Mouse (Mus musculus) adrenal gland, postnatal 0 days (tissue): ENCODE data around the gene AU041133. TPM values are rescaled to one million over a fixed set of nuclear protein-coding genes. Genes with fewer than 3 reads are reported as not detected.

Experiments
- polyA plus RNA-seq: library from polyadenylated mRNA; unstranded; fragments of >200 nt; fragmentation: Nextera tagmentation; extraction: Ambion mirVana; gene quantifications from 2 replicates; pipeline ENCODE4 v1.2.1, GENCODE M21; 2015

Gene AU041133
- 5.8 and 10.9 TPM in 2 replicates for polyA plus RNA-seq

DNA sequence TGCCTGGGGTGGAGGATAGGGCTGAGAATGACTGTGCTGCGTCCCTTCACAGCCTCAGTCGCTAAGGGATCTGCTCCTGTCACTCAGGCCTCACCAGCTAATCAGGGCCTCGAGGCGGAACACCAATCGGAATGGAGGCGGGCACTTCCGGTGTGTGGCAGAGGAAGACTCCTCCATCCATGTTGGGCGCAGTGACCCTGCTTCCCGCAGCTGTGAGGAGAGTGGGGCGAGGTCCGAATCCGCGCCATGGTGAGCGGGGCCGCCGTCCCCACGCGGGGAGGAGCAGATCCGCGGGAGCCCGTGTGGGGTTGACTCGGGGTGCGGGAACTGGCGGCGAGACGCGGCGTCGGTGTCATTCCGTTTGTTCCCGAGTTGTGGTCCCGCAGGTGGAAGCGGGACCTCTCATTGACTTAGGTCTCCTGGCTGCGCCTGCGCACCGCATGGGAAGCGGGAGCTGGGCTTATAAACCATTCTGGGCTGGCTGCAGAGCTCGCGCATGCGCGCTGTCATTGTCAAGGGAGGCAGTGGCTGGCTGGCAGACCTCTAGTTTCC lies at the start of gene AU041133:
Gene AU041133 (plus strand): TSS at position 164 of the 552 bp plus-strand sequence.

DNA sequence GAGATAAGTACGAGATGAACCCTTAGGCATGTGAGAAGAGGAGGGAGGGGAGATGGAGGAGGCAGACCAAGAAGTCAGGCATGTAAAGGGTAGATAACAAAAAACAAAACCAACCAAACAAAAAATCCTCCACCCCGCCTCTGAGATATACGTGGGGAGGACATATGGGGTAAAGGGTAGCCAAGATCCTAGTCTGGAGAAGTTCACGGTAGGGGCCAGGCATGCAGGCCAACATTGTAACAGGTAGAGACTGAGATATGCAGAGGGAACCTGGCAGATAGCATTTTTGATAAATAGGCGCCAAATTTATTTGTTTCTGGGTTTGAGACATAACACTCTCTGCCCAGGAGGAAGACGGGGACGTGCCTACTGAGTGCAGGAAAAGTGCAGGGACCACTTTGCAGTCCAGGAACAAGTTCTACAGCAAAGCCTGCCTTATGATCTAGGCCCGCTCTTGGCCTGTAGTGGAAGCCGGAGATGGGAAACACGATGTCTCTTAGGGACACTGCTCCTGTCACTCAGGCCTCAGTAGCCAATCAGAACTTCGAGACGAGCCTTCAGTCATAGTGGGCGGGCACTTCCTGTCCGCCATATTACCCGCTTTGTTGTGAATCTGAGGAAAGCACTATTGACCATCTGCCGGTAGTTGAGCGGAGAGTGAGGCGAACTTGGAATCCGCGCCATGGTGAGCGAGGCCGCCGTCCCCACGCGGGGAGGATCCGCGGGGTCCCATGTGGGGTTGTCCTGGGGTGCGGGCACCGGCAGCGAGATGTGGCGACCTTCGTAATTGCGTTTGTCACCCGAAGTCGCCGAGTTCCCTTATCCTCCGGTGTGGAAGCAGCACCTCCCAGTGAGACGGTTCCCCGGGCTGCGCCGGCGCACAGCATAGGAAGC lies 44.8 kb upstream of the AU041133 start, which contains the start of gene BC024063:
Gene BC024063 (plus strand): TSS at position 626 of the 894 bp plus-strand sequence.

Other genes with a start within 250 kb of the AU041133 start
- 2.5 and 3.2 TPM in 2 replicates for gene Zfp781, start 197.5 kb upstream of the AU041133 start, polyA plus RNA-seq
- 9.0 and 11.0 TPM in 2 replicates for gene Zfp873, start 79.9 kb upstream of the AU041133 start, polyA plus RNA-seq
- gene BC024063, start 44.7 kb upstream of the AU041133 start, polyA plus RNA-seq, result 3.2 and 6.9 TPM in 2 replicates
- gene Zfp938, start 113.3 kb downstream of the AU041133 start, polyA plus RNA-seq, result 18.8 and 23.1 TPM in 2 replicates
- gene 4932415D10Rik, start 188.6 kb downstream of the AU041133 start, polyA plus RNA-seq, result not detected in 2 replicates
- gene Gm4924, start 226.2 kb downstream of the AU041133 start, polyA plus RNA-seq, result 5.0 and 15.2 TPM in 2 replicates